Mouse (Mus musculus) forebrain, embryonic 11.5 days (tissue): ENCODE results near the gene Ephb2. TPM values are rescaled to one million over a fixed set of nuclear protein-coding genes. Genes with fewer than 3 reads are reported as not detected.

Experiments used
- microRNA-seq: library from miRNA; unstranded; fragments of <30 nt; microRNA quantifications from one replicate; pipeline ENCODE4, GENCODE M21; 2016; ENCODE audit not compliant: insufficient number of aligned reads
- polyA plus RNA-seq: library from polyadenylated mRNA; unstranded; fragments of >200 nt; fragmentation: Nextera tagmentation; extraction: Ambion mirVana; gene quantifications from 2 replicates; pipeline ENCODE4 v1.2.1, GENCODE M21; 2014

Ephb2 gene
- polyA plus RNA-seq, 1 experiment from 2014 or later, result 36.9 TPM

Small RNA genes within 50 kb of the gene (microRNA-seq; reads per million reads assigned to microRNA genes)
- gene Gm22180, result not detected

Other genes with a start within 250 kb of the Ephb2 start
- 88.6 and 98.6 TPM in 2 replicates for gene Kdm1a, start 233.3 kb downstream of the Ephb2 start, polyA plus RNA-seq
- gene Tex46, start 225.6 kb downstream of the Ephb2 start, polyA plus RNA-seq, result not detected in 2 replicates
- not detected in 2 replicates for gene Lactbl1, start 213.4 kb downstream of the Ephb2 start, polyA plus RNA-seq
- gene C1qb, start 50.2 kb upstream of the Ephb2 start, polyA plus RNA-seq, result 19.7 and 21.1 TPM in 2 replicates
- 10.0 and 10.7 TPM in 2 replicates for gene C1qc, start 57.1 kb upstream of the Ephb2 start, polyA plus RNA-seq
- gene C1qa, start 62.8 kb upstream of the Ephb2 start, polyA plus RNA-seq, result 8.2 and 11.3 TPM in 2 replicates
- gene Epha8, start 120.8 kb upstream of the Ephb2 start, polyA plus RNA-seq, result 0.72 and 0.77 TPM in 2 replicates
- 5.9 and 6.7 TPM in 2 replicates for gene Zbtb40, start 212.8 kb upstream of the Ephb2 start, polyA plus RNA-seq